Mouse (Mus musculus): ENCODE results near the gene Eef2k.

Gene Eef2k

GRCm38 (mm10) chr7:120848831-120849512 is 6.3 kb downstream of the Eef2k start:
- no peak for DNase-seq

GRCm38 (mm10) chr7:120850165-120850564 is 7.5 kb downstream of the Eef2k start:
- DNase-seq: no peak

- no peak for DNase-seq
Measured at GRCm38 (mm10) chr7:120859854-120860253, 17.2 kb downstream of the Eef2k start.

- DNase-seq: no peak
Measured at GRCm38 (mm10) chr7:120860799-120861487, 18.3 kb downstream of the Eef2k start.

DNA sequence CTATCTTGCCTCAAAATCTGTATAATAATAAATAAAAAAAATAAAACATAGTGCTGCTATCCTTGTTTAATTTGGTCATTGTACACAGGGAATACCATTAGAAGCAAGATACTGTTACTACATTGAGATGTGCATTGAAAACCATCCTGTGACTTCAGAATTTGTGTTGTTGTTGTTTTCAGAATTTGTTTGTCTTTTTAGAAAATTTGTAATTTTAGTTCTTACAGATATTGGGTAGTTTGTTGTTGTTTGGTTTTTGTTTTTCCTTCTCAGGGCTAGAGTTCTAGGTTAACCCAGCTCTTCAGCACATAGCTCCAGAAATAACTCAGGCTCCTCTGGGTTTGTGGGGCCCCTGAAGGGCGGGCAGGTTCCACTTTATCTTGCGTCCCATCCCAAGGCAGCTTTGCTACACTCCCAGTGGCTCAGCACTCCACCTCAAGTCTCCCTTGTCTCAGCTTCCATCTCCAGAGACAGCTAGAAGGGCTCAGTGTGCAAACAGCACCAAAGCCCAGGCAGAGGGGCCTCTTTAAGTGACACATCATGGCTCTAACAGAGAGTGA is 18.9 kb downstream of the Eef2k start:
- DNase-seq: no peak

DNA sequence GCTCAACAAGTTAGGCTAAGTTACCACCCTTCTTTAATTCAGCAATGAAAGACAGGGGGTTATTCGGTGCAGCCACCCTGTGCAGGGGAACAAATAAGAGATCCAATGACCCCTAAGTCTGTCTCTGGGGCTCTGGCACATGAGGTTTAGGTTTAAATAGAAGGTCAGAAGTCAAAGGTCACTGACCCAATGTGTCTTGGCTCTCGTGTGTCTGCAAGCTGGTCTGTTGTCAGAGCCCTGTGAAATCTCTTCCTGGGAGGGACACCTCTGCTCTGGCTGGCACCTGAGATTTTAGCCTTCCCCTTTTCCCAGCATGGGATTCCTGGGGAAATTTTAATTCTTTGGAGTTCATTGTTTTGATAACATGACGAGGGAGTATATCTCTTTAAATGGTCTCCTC is 19.6 kb downstream of the Eef2k start:
- peak; percentile 68 for DNase-seq

GRCm38 (mm10) chr7:120862626-120863025 is 20.0 kb downstream of the Eef2k start:
- DNase-seq: peak; percentile 53

DNA sequence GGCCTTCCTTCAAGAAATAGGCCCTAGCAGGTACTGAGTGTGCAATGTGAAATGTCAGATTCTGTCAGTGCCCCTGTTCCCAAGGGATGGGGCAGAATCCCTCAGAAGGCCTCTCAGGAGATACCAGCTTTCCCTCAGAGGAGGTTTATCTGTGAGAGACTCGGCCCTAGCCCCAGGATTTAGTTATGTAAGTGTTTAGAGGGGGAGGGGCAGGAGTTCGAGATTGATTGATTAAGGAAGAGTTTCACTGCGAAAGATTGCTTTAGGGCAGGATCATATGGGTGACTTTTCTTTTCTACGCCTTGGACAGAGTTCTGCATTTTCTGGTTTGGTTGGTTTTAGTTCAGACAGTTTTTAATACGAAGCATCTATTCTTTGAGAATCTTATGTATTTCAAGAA is 20.8 kb downstream of the Eef2k start:
- DNase-seq: peak; percentile 60

GRCm38 (mm10) chr7:120865100-120865499 is 22.5 kb downstream of the Eef2k start:
- peak; percentile 88 for DNase-seq

- DNase-seq: no peak
Measured at GRCm38 (mm10) chr7:120865832-120866231, 23.2 kb downstream of the Eef2k start.

GRCm38 (mm10) chr7:120866684-120867083 is 24.1 kb downstream of the Eef2k start:
- no peak for DNase-seq

DNA sequence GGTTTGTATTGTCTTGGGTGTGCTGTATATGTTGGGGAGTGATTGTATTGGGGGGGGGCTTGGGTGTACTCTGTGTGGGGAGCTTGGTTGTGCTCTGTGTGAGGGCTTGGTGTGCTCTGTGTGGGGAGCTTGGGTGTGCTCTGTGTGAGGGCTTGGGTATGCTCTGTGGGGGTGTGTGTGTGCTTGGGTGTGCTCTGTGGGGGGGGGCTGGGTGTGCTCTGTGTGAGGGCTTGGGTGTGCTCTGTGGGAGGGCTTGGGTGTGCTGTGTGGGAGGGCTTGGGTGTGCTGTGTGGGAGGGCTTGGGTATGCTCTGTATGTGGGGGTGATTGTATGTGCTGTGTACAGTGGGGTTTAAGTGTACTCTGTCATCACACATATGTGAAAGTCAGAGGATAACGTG is 25.1 kb downstream of the Eef2k start:
- DNase-seq: no peak

DNA sequence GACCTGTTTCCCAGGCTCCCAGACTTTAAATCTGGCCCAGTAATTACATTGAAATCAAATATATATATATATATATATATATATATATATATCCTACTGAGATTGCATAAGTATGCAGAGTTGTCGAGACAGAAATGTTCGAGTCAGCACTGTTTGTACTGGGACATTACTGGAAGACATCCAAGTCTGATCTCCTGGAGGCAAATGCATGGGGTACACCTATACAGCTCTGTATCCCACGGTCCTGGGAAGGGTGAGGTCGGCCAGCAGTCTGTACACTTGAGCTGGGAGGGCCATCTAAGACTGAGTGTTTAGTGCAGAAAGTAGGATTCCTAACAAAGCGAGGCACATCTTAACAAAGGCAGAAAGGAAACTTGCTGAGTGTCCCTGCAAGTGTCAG is 27.3 kb downstream of the Eef2k start:
- DNase-seq: no peak

- no peak for DNase-seq
Measured at GRCm38 (mm10) chr7:120870431-120871008, 27.9 kb downstream of the Eef2k start.

DNA sequence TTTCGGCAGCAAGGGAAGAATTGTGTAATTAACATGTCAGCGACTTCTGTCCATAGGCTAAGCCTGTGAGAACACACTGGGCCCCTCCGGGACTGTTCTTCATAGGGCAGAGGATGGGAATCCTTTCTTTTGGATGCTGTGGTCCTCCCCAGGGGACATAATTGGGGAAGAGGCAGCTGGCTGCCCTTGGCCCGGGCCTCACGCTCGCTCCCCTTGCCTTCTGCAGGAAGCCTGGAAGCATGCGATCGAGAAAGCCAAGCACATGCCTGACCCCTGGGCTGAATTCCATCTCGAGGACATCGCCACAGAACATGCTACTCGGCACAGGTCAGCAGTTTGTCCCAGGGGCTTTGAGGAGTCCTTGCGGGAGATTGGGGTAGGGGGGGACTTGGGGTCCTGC is 30.5 kb downstream of the Eef2k start:
- DNase-seq: no peak

- DNase-seq: no peak
Measured at GRCm38 (mm10) chr7:120874021-120874420, 31.4 kb downstream of the Eef2k start.

DNA sequence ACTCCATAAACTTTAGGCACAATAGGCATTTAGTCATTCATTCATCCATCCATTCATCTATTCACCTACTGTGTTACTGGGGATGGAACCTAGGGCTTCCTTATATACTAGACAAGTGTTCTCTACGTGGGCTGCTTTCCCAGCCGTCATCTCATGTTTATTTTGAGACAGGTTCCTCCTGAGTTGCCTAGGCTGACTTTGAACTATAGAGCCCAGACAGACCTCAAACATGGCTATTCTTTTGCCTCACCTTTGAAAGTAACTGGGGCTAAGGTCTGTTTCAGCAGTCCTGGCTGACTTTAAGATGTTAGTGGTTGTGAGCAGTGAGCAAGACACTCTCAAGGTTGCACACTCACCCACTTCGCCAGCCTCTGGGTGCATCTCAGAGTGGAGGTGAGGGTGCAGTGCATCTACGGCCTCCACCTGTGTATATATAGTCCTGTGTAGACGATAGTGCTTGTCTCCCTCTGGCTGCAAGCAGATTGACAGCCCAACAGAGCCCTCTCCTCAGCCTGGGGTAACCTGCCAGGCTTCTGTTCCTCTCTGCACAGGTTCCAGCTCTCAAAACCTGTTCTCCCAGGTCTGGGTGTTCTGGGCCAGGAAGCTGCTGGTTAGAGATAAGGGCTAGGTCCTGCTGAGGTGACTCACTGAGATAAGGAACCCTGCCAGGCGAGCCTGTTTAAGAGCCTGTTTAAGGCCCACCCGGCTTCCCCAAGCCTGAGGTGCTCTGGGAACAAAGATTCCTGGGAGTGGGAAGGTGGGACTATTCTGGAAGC is 32.3 kb downstream of the Eef2k start:
- DNase-seq: no peak

GRCm38 (mm10) chr7:120875540-120876388 is 33.1 kb downstream of the Eef2k start:
- DNase-seq: no peak

GRCm38 (mm10) chr7:120878271-120878670 is 35.6 kb downstream of the Eef2k start:
- DNase-seq: no peak

DNA sequence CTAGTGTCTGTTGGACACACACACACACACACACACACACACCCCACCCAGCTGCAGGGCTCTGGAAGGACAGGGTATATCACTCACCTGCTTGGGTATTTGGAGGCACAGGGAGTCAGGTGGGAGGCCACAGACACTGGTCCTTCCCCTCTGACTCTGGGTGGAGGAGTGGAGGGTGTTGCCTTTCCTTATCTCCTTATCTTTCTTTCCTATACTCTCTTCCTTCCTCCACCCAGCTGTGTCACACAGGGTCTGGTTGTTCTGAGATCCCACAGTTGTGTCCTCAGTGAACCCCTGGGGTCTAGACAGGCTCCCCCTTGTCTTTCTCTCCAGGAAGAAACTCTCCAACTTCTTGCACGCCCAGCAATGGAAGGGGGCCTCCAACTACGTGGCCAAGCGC is 37.3 kb downstream of the Eef2k start:
- DNase-seq: no peak

- no peak for DNase-seq
Measured at GRCm38 (mm10) chr7:120880770-120881169, 38.1 kb downstream of the Eef2k start.

DNA sequence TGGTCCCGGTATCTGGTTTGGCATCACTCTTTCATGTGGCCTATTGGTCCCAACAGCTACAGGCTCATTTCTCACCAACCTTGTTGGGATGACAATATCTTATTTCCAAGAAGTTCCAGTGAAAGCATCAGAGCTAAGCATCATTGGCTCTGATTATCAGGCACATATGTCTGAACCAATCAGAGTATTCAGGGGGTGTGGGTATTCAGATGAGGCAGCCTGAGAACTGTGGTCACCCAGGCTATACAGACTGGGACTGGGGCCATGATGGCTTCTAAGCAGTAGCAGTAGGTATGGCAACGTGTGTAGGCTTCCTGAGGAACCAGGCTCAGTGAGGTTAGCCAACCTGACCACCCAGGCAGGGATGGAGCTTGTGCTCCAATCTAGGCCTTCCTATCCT is 38.8 kb downstream of the Eef2k start:
- DNase-seq: no peak

All from embryo, embryonic 11 days (tissue).